Mouse (Mus musculus) R1 (cell line): ENCODE measurements at regions not wholly inside any gene's neighbourhood (a gene's known extent, or its start where the extent isn't known, plus 50 kb on each side); places are given as distances from the start of the nearest gene placed in this dataset.

Experiments used
- DNase-seq: peaks from one replicate; pipeline ENCODE4 v3.0.0-alpha.2; 2018; ENCODE audit warnings: low read depth, low spot score

GRCm38 (mm10) chr3:20680944-20681494, 314.0 kb upstream of the Agtr1b start:
- no peak for DNase-seq

DNA sequence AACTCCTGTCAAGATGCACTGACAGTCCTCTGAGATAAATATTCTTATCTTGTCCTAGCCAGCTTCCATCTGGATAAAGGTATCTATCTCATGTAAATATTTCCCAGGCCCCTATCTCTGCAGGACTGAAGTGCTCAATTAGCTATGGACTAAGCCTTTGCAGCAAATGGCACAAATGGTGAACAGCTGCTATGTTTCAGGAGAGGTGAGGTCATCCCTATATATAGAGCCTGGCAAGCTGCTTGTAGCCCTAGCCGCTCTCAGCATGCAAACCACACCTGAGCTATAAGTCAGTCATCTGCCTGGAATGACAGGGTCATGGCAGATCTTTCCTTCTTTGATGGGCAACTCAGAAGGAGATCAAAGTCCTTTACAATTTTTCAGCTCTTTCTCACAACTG, 294.9 kb upstream of the Agtr1b start:
- no peak for DNase-seq

- DNase-seq: no peak
These were observed 288.4 kb upstream of the Agtr1b start for GRCm38 (mm10) chr3:20655345-20655744.
